Mouse (Mus musculus) common myeloid progenitor, adult 5-6 weeks (primary cell): Measurements from ENCODE around the gene Psmb2. TPM values are rescaled to one million over a fixed set of nuclear protein-coding genes. Genes with fewer than 3 reads are reported as not detected.

Experiments
- ATAC-seq: replicated peaks from 2 replicates; pipeline ENCODE4 v1.8.0; 2016; ENCODE audit warnings: low read depth, mild to moderate bottlenecking, moderate TSS enrichment, inconsistent platforms; ENCODE audit not compliant: poor library complexity, severe bottlenecking
- total RNA-seq: library from RNA; stranded (forward); fragments of 200-1000, 187-1606 nt; gene quantifications from 2 replicates; pipeline ENCODE4 v1.2.3, GENCODE M21; 2017

Gene Psmb2
- total RNA-seq, 1 experiment from 2014 or later = 134 TPM

GRCm38 (mm10) chr4:126750046-126750683 is 72.7 kb downstream of the Psmb2 start:
- no peak for ATAC-seq

GRCm38 (mm10) chr4:126750863-126751555 is 73.6 kb downstream of the Psmb2 start:
- ATAC-seq = no peak

GRCm38 (mm10) chr4:126751556-126752023 is 74.2 kb downstream of the Psmb2 start:
- ATAC-seq = no peak

GRCm38 (mm10) chr4:126752024-126752607 is 74.7 kb downstream of the Psmb2 start:
- no peak for ATAC-seq

- peak; percentile 4; the same call in 1 of the 2 replicates for ATAC-seq
Measured at GRCm38 (mm10) chr4:126752608-126753141, 75.2 kb downstream of the Psmb2 start.

- peak; percentile 94 for ATAC-seq
Measured at GRCm38 (mm10) chr4:126753268-126754230, 76.1 kb downstream of the Psmb2 start, which contains the start of the genes Ncdn and AU040320. TSS of gene Ncdn (minus strand) at chr4:126753438. TSS of gene AU040320 (plus strand) at chr4:126753544.

GRCm38 (mm10) chr4:126754231-126754611 is 76.8 kb downstream of the Psmb2 start:
- no peak for ATAC-seq

GRCm38 (mm10) chr4:126754736-126755374 is 77.4 kb downstream of the Psmb2 start:
- ATAC-seq = no peak

GRCm38 (mm10) chr4:126756766-126757165 is 79.3 kb downstream of the Psmb2 start:
- no peak for ATAC-seq

- no peak for ATAC-seq
Measured at GRCm38 (mm10) chr4:126758299-126758698, 80.9 kb downstream of the Psmb2 start.

Other genes starting within 250 kb of the Psmb2 start
- gene Ago3, start 248.1 kb upstream of the Psmb2 start, total RNA-seq = 8.7 and 12.8 TPM in 2 replicates
- 30.8 and 37.4 TPM in 2 replicates for gene Ago1, start 209.0 kb upstream of the Psmb2 start, total RNA-seq
- 3.4 and 4.7 TPM in 2 replicates for gene Ago4, start 144.2 kb upstream of the Psmb2 start, total RNA-seq
- 85.0 and 136 TPM in 2 replicates for gene Clspn, start 120.7 kb upstream of the Psmb2 start, total RNA-seq
- gene 5730409E04Rik, start 67.8 kb upstream of the Psmb2 start, total RNA-seq = 2.8 and 4.0 TPM in 2 replicates
- gene Tfap2e, start 58.6 kb downstream of the Psmb2 start, total RNA-seq = not detected in 2 replicates
- 6.5 and 10.0 TPM in 2 replicates for gene Ncdn, start 75.8 kb downstream of the Psmb2 start, total RNA-seq
- 13.3 and 28.6 TPM in 2 replicates for gene AU040320, start 75.9 kb downstream of the Psmb2 start, total RNA-seq